Mouse (Mus musculus) ES-Bruce4 (cell line): Measurements from ENCODE around the gene Capg.

Experiments used
- CTCF ChIP-seq: IDR thresholded peaks from one replicate; pipeline ENCODE4 v1.8.1; 2011; ENCODE audit warnings: low read depth, low read length
- POLR2A ChIP-seq: IDR thresholded peaks from one replicate; pipeline ENCODE4 v1.8.1; 2011; ENCODE audit warnings: low read length; ENCODE audit not compliant: insufficient read depth

DNA sequence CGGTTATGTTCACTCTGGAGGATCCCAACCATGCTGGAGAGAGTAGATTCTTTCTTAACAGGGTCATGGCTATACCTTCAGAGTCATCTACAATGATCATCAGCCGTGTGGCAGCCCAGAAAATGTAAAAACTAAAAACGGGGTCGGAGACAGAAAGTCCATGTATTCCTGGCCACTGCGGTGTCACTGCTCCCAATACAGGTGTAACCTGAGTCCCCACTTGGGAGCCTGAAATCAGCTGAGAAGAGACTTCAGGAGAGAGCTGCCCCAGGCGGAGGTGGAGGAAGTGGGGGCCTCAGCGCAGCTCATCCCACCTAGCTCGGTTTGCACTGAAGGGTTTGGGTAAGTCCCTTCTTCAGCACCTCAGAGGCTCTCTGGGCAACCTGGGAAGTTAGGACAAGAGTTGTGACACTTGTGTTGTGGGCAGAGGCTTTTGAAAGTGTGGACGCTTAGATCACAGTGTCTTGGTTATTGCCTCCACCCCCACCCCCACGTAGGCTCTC lies 6.1 kb upstream of the Capg start:
- TF ChIP-seq POLR2A (no peak), CTCF (no peak)
